Mouse (Mus musculus): Measurements from ENCODE around the gene Celf2.

Gene Celf2

DNA sequence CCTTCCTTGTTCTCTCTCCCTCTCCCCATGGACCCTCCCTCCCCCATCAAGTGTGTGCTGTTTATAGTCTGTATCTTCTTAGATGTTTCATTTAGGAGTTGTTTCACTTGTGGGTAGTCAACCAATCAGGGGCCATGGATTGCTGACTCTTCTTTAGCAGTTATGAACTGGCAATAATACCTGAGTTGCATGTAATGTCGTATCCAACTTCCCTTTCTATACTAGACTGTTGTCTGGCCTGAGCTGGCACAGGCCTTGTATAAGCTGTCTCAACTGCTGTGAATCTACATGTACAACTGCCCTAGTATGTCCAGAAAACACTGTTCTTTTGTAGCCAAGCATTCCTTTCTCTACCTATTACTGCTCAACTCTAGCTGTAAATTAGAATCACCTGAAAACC is 813.0 kb downstream of the Celf2 start:
- DNase-seq (ENCODE audit: low read depth, low spot score) = no peak

DNA sequence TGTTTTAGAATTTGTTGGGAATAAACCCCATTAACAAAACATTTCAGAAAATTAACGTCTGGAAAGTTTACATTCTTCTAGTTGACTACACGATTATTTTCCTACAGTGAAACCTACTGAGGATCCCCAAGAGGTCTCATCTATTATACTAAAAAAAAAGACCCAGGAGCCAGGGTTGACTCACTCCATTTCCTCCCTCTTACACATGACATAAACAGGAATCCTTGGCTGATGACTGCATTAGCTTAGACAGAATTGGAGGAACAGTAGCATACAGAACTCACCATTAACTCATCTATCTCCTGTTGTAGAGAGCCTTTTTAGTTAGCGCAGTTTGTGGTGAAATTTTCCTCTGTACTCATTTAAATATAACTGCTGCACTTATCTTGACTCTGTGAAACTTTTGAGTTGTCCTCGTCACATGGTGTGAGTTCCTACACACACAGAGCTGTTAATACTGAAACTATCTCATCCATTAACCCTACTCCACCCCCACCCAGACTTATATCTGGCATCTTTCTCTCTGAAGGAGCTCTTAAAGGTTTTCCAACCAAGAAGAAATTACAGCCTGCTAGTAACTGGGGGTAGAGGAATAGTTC is 813.9 kb downstream of the Celf2 start:
- DNase-seq (ENCODE audit: low read depth, low spot score) = no peak

DNA sequence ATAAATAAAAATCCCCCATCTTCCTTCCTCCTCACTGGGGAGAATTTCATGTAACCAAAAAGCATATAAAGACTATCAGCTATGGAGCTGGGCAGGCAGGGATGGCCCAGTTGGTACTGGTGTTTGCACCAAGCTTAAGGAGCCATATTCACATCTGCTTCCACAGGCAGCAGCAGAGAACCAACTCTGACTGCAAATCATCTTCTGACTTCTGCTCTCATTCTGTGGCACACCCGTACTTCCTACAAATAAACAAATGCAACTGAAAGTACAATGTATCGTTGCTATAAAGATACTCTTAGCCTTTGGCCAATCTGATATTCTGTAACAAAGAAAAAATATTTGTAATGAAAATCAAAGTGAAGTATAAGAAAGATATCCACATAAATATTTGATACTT is 819.7 kb downstream of the Celf2 start:
- no peak for DNase-seq (ENCODE audit: low read depth, low spot score)

DNA sequence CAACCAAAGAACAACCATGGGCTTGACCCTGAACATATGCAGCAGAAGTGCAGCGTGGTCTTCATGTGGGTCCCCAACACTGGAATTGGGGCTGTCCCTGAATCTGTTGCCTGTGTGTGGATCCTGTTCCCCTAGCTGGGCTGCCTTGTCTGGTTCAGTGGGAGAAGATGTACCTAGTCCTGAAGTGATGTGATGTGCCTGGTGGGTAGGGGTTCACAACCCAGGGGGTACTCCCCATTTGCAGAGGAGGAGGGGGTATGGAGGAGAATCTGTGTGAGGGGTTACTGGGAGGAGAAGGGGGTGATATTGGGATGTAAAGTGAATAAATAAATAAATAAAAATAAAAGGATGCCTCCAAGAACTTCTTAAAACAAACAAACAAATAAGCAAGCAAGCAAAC is 831.1 kb downstream of the Celf2 start:
- no peak for DNase-seq (ENCODE audit: low read depth, low spot score)

DNA sequence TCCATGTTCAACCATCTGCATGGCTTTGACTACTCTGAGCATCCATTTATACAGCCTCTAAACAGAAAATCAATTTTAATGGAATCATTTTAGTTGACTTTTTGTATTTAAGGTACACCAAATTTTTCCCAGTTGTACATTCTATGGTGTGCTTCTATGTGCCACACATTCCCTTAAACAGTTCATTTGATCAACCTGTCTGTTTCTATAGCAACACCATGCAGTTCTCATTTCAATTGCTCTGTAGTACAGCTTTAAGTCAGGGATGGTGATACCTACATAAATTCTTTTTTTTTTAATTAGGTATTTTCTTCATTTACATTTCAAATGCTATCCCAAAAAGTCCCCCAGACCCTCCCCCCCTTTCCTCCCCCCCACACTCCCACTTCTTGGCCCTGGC is 831.9 kb downstream of the Celf2 start:
- no peak for DNase-seq (ENCODE audit: low read depth, low spot score)

DNA sequence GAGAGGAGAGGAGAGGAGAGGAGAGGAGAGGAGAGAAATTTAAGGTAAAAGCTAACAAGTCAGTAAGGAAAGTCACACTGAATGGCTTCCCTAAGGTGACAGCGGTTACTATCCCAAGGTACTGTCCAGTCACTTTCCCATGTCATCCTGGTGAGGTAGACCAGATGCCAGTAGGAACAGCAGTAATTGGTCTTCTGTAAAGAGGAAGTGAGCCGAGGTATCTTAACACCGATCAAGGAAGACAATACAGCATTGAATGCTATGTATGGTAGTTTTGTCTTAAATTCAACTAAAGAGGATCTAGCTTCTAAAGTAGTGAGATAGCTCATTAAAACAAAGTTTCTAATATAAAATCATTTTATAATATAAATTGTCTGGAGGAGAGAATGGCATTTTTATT is 835.0 kb downstream of the Celf2 start:
- DNase-seq (ENCODE audit: low read depth, low spot score) = no peak

DNA sequence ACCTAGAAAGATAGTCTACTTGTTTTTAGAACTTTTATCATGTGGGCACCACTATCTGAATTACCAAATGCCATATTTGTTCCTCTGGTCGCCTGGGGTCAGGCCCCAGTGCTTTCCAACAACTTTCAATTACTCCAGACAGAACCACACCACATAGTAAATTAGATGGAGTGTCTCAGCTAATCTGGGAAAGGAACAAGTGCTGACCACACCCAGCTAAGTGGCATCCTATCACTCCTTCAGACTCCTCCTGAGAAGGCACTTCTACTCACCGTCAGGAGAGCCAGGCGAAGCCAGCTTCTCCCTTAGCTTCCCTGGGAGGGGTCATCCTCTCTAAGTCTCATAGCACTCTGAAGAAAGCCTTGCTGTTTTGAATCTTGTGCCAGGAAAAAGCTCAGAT is 835.9 kb downstream of the Celf2 start:
- no peak for DNase-seq (ENCODE audit: low read depth, low spot score)

DNA sequence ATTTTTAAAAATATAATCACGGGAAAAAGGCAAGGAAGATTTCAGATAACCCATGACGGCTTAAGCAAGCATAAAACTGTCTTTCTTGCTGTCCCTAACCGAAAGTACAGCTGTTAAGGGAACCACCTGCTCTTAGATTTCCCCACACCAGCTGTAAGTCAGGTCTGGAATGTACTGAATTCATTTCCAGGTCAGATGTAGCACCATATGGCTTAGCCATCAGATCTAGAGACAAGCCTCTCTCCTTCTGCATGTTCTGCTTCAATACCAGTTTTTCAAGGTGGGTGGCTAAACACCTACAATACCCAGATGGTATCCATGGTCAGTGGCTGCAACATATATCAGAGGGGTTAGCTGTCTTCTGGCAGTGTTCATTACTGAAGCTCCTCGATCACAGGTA is 841.8 kb downstream of the Celf2 start:
- no peak for DNase-seq (ENCODE audit: low read depth, low spot score)

DNA sequence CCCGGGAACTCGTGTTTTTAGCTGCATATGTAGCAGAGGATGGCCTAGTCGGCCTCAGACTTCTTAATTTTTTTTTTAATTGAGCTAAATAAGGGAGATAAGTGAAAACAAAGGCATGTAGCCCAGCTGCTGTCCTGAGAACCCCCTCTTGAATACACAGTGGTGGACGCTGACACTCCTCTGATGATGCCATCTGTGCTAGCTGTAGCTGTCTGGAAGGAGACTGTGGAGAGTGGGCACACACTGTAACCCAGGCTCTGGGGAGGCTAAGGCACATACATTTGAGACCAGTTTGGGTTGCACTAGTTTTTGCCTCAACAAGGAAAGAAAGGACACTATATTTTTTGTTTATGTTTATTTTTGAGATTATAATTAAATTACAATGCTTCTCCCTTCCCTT is 849.5 kb downstream of the Celf2 start:
- DNase-seq (ENCODE audit: low read depth, low spot score) = no peak

DNA sequence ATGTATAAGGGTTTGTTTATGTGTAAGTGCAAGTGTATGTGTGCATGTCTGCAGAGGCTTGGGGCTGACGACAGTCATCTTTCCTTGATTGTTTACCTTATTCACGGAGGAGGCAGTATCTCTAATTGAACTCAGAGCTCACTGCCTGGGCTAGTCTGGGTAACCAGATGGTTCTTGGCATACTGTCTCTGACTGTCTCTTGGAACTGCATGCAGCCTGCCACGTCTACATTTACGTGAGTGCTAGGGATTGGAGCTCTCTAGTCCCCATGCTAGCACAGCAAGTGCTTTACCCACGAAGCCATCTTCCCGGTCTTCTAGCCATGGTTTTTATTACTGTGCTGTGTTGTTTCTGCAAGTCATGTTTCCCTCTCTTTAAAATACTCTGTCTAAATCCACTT is 855.6 kb downstream of the Celf2 start:
- peak; percentile 37 for DNase-seq (ENCODE audit: low read depth, low spot score)

DNA sequence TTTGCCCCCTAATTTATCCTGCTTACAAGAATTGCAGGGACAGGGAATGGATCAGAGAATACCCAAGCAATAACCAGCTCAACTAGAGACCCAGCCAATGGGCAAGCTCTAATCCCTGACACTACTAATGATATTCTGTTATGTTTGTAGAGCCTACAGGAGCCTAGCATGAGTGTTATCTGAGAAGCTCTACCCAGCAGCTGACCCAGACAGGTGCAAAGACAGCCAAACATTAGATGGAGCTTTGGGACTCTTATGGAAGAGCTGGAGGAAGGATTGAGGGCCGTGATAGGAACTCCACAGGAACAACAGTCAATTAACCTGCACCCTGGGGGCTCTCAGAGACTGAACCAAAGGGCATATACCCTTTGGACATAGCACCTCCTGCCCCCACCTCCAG is 857.7 kb downstream of the Celf2 start:
- no peak for DNase-seq (ENCODE audit: low read depth, low spot score)

DNA sequence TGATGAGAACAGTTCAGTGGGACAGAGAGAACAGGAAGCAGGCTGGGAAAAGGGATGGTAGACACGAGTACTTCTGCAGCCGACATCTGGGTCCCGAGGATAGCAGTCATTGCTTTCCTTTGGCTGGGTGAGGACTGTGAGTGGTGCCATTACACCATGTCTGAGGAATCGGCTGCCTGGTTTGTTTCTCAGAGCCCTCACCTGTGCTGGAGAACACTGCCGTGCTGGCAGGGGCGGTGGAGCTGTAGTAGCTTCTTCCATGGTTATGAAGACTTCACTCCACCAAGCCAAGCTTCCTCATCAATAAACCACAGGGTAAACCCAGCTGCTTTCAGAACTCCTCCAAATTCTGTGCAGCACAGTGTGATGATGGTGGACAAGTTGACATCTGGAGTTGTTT is 860.5 kb downstream of the Celf2 start:
- DNase-seq (ENCODE audit: low read depth, low spot score) = no peak

DNA sequence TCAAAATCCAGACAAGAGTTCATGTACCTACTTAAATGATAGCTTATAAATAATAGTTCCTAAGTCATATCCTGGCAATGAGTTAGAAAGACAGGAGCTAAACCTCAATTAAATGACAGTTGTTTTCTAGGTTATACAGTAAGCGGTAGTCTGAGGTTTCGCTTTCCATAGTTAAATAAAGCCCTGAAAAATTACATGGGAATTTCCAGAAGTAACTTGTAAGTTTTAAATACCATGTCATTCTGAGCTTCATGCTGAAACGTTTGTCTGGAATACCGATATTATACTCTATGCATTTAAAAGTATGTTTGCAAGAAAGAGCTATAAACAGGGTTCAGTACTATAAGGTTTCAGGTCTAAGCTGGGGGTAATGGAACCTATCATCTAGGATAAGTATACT is 862.3 kb downstream of the Celf2 start:
- no peak for DNase-seq (ENCODE audit: low read depth, low spot score)

DNA sequence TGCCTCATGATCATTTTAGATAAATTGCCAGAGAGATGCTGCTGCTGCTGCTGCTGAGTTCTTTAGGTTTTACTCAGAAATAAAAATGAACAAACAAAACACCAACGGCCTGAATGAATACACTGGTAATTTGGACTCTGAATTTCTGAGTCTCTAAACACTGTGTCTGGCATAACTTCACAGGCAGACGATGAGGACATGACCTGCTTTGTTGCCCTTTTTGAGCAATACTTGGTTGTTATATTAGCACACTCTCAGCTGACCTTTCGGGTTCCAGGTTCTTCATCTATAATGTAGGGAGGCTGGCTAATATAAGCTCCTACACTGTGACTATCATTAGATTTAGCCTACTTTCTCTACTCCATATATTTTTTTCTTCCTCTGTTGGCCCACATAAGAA is 863.0 kb downstream of the Celf2 start:
- no peak for DNase-seq (ENCODE audit: low read depth, low spot score)

DNA sequence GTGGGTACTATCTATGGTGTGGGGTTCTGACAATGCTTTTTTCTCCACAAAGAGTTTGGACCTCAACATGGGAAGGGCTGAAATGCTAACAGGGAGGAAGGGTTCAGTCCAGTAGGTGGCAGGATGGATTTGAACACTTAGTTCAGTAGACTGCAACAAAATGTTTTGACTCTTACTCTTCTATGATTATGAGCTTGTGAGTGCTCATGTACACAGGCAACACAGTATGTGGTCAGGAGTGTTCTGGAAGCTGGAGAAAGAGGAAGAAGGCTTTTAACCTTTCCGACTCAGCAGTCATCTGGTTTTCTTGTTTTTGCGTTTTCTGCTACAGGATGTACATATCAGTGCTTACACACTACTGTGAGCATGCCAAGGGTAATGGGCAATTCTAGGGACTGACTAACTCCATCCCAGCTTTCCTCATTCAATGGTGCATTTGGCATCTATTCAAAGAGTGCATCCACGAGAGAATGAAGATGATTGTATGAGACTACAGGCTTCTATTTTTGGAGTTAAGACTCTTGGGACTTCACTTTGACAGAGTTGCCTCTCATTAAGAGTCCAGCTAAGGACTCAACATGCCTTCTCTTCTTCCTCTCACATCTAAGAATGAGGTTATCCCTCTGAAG is 867.0 kb downstream of the Celf2 start:
- no peak for DNase-seq (ENCODE audit: low read depth, low spot score)

DNA sequence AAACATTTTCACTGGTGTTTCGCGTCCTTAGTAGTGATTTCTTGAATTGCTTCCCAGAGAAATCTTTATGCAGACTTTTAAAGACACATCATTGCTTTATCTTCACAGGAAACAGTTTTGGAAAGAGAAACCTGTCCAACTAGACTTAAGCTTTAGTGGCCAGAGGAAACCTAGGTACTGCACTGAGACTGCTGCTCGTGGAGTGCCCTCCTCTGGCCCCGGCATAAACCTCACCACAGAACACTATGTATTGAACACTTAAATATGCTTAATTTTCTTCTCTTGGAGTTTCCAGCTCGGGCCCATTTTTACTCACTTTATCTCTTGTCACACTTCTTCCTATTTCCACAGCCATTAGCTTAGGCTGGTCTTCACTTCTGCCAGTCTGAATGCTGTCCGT is 870.0 kb downstream of the Celf2 start:
- DNase-seq (ENCODE audit: low read depth, low spot score) = no peak

DNA sequence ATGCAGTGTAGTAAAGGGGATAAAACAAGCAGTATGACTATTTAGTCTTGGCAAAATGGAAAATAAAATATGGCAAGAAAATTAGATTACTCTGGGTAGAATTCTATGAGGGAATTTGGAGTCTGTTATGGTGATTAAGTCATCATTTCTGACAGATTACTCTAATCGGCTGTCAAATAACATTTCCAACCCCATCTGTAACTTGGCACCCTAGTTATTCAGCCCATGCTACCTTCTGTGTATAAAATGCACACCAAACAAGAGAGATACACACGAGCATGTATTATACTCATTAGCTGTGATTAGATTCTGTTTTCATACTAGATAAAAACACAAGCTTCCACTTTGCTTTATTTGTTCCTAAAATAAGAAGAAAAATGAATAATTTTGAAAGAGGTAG is 872.2 kb downstream of the Celf2 start:
- peak; percentile 14 for DNase-seq (ENCODE audit: low read depth, low spot score)

DNA sequence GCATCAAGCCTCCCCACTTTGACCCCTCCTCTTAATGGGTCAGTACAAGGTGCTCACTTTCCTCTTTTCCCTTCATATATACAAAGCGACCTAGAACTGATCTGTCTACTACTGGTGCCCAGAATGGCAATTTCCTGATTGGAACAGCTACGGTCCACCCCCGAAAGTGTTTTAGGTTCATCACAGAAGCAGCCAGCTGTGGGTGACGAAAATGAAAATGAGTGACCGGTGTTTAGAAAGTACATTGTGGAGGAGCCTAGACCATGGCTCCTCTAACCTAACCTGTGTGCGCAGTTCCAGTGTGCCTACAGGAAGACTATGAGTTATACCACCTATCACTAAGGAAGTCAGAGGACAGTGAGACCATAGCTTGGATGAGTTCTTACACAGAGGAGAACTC is 874.5 kb downstream of the Celf2 start:
- DNase-seq (ENCODE audit: low read depth, low spot score) = no peak

DNA sequence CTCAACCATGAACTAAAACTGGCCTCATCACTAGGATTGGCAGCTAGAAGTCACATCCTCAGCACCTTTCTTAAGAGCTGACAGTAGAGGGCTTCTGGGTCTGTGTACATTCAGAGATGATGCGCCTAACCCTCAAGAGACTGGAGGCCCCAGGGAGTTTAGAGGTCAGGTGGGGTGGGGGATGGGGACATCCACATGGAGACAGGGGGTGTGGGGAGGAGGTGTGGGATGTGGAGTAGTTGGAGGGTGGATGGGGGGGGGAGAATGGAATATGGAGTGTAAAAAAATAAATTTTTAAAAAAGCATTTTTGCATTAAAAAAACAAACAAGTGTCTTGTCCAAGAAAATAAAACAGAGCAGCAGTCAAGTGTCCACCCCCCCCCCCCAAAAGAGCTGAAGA is 876.2 kb downstream of the Celf2 start:
- no peak for DNase-seq (ENCODE audit: low read depth, low spot score)

DNA sequence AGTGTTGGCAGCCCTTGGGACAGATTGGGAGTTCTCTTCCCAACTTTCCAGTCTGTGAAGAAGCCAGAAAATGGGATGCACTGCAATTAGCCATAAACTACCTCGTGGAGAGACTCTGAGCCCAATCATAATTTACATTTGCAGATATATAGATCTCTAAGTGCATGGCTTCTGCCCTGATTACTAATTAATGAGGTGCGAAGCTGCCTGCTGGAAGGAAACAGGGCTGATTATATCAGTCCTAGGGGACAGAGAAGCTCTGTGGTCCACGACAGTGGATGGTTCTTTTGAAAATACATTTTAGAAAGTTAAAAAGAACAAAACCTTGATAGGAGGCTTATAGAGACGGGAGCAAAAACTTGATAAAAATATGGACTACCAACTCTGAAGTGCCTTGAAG is 885.6 kb downstream of the Celf2 start:
- DNase-seq (ENCODE audit: low read depth, low spot score) = no peak

DNA sequence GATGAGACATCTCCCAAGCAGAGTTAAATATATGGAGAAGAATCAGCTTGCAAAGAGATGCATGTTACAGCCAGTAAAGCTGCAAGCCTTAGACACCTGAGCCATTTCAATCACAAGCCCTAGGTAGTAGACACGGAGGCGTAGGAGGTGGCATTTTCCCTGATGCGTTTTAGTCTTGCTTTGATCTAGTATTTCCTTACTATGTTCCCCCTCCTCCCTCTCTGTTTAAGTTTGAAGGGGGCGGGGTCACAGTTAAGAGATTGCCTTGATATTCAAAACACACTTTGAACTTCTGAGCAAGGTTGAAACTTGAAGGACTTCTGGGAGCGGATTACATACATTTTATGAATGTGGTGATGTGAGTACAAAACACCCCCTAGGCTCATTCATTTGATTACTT is 887.3 kb downstream of the Celf2 start:
- DNase-seq (ENCODE audit: low read depth, low spot score) = no peak

DNA sequence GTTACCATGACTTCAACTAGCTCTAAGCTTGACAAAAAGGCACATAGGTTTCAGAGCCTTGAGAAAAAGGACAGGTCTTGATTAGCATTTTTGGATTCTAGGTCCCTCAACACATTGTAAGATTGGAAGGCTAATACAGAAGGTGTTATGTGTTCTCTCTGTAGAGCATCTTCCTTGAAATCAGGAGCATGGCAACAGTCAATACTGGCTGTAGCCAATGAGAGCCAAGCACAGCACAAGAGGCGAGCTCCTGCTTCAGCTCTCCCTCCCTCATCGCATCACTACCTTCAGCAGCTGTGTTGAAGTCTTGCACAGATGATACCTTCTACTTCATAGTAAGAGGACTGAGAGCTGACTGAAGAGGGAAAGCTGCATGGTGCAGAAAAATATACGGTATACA is 890.5 kb downstream of the Celf2 start:
- DNase-seq (ENCODE audit: low read depth, low spot score) = no peak

DNA sequence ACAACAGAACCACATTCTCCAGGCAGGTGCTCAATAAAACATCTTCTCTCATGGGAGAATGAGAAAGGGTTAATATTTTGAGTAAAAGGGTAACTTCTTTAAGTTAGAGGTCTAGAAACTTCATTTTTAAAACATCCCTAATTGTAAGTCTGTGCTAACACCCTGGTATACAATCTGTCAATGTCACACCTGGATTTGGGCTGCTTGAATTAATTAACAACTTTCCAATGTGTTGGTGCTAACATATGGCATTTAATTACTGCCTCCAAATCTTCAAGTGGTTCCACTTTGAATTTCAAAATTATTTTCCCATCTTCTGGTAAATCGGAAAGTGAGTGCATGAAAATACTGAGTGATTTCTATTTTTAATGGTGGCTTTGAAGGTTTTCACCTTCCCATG is 890.9 kb downstream of the Celf2 start:
- no peak for DNase-seq (ENCODE audit: low read depth, low spot score)

DNA sequence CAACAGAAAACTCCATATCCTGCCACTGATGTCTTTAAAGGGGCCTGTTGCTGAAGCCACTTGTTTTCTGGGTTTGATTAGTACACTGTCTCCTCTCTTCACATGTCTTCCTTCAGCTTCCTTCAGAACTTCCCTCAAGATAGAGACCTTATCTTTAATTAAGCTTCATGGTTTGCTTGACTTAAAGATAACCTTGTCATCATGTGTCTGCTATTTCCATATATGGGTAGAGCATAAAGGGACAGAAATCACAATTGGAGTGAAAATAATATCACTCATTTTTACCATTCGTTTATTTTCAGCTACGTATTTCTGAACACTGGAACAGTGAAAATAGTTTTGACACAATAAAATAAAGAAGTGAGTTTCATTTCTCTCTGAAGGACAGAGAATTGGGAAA is 905.0 kb downstream of the Celf2 start:
- DNase-seq (ENCODE audit: low read depth, low spot score) = no peak
